8 mouse cellular contexts compared by ENCODE assay signal in genomic region chr17:5007156-5007658, GRCm38 (mm10). TPM values are rescaled to one million over a fixed set of nuclear protein-coding genes. Genes with fewer than 3 reads are reported as not detected.
DNase-seq lines count a peak whose midpoint lies in the region; ATAC-seq and TF ChIP-seq lines count a peak whose summit lies in the region.

No protein-coding gene starts in this region.

- H3K4me3 ChIP-seq in embryonic facial prominence, embryonic 13.5 days, result 0 out of 2 replicates have a peak overlapping the region, but pooled peaks have one; percentile 1
- peak overlapping the region; percentile 10; the same call in 1 of the 2 replicates for H3K4me3 ChIP-seq in hindbrain, embryonic 13.5 days
- no peak overlapping the region for H3K4me3 ChIP-seq in liver, postnatal 0 days (ENCODE audit: low read depth, low read length)
- H3K4me3 ChIP-seq in neural tube, embryonic 12.5 days, result no peak overlapping the region

- no peak for TF ChIP-seq CTCF in liver, postnatal 0 days (IDR thresholded peaks at IDR 0.05; ENCODE audit: low read depth)

- peak overlapping the region; percentile 34 for H3K4me2 ChIP-seq in embryonic facial prominence, embryonic 13.5 days
- peak overlapping the region; percentile 45 for H3K4me2 ChIP-seq in hindbrain, embryonic 13.5 days
- H3K4me2 ChIP-seq in liver, postnatal 0 days (ENCODE audit: low read depth, low read length), result peak overlapping the region; percentile 45
- H3K4me2 ChIP-seq in neural tube, embryonic 12.5 days (replicated peaks), result peak overlapping the region; percentile 50

- H3K9ac ChIP-seq in embryonic facial prominence, embryonic 13.5 days, result no peak overlapping the region
- peak overlapping the region; percentile 44; the same call in 1 of the 2 replicates for H3K9ac ChIP-seq in hindbrain, embryonic 13.5 days
- no peak overlapping the region for H3K9ac ChIP-seq in liver, postnatal 0 days (replicated peaks)
- H3K9ac ChIP-seq in neural tube, embryonic 12.5 days, result no peak overlapping the region

- no peak overlapping the region for H3K27ac ChIP-seq in embryonic facial prominence, embryonic 13.5 days
- no peak overlapping the region for H3K27ac ChIP-seq in hindbrain, embryonic 13.5 days
- no peak overlapping the region for H3K27ac ChIP-seq in liver, postnatal 0 days (ENCODE audit: low read depth)
- H3K27ac ChIP-seq in neural tube, embryonic 12.5 days, result no peak overlapping the region

- TF ChIP-seq EP300 in liver, postnatal 0 days (IDR thresholded peaks at IDR 0.05; ENCODE audit: low read depth), result no peak

- intact Hi-C loops in left cerebral cortex, postnatal 36 days (cut with DNase I), result loop anchor here (10.0 kb wide), 1 partner anchor 388 kb away; no protein-coding TSS in a partner anchor

- H3K9me3 ChIP-seq in embryonic facial prominence, embryonic 13.5 days, result no peaks in the 10 kb centered on the region
- no peaks in the 10 kb centered on the region for H3K9me3 ChIP-seq in hindbrain, embryonic 13.5 days
- H3K9me3 ChIP-seq in liver, postnatal 0 days (ENCODE audit: low read length), result no peaks in the 10 kb centered on the region
- H3K9me3 ChIP-seq in neural tube, embryonic 12.5 days, result no peaks in the 10 kb centered on the region

- H3K4me1 ChIP-seq in embryonic facial prominence, embryonic 13.5 days, result peaks cover 82% of the 10 kb centered on the region
- H3K4me1 ChIP-seq in hindbrain, embryonic 13.5 days (replicated peaks), result peaks cover 95% of the 10 kb centered on the region
- H3K4me1 ChIP-seq in liver, postnatal 0 days (ENCODE audit: insufficient read depth), result peaks cover 69% of the 10 kb centered on the region
- H3K4me1 ChIP-seq in neural tube, embryonic 12.5 days, result peaks cover 85% of the 10 kb centered on the region

- H3K27me3 ChIP-seq in embryonic facial prominence, embryonic 13.5 days, result no peaks in the 10 kb centered on the region
- H3K27me3 ChIP-seq in hindbrain, embryonic 13.5 days, result no peaks in the 10 kb centered on the region
- H3K27me3 ChIP-seq in liver, postnatal 0 days (ENCODE audit: insufficient read depth, low read length), result no peaks in the 10 kb centered on the region
- no peaks in the 10 kb centered on the region for H3K27me3 ChIP-seq in neural tube, embryonic 12.5 days (replicated peaks)

- DNase-seq in adrenal gland, adult 2 months, result peak; percentile 58
- no peak for DNase-seq in adrenal gland, adult 8-10 months
- DNase-seq in liver, postnatal 0 days, result no peak
- DNase-seq in left cerebral cortex, postnatal 36 days (ENCODE audit: low spot score in 2 of 2), result no peak
- no peak for DNase-seq in yolk sac, embryonic 10.5 days (ENCODE audit: low spot score)

- peak; percentile 38; the same call in 1 of the 2 replicates for ATAC-seq in embryonic facial prominence, embryonic 13.5 days (ENCODE audit: insufficient number of reproducible peaks, insufficient read depth, low FRiP score, low TSS enrichment, low read depth)
- ATAC-seq in hindbrain, embryonic 13.5 days (ENCODE audit: low FRiP score), result peak; percentile 44
- peak; percentile 63 for ATAC-seq in liver, postnatal 0 days
- ATAC-seq in neural tube, embryonic 12.5 days (ENCODE audit: low FRiP score, low read depth), result peak; percentile 23; the same call in 1 of the 2 replicates

- WGBS in embryonic facial prominence, embryonic 13.5 days, result 18% methylated on average over 15 of the region's 15 CpGs
- 5% methylated on average over 15 of the region's 15 CpGs for WGBS in hindbrain, embryonic 13.5 days
- 34% methylated on average over 15 of the region's 15 CpGs for WGBS in liver, postnatal 0 days (ENCODE audit: insufficient replicate concordance)
- 6% methylated on average over 15 of the region's 15 CpGs for WGBS in neural tube, embryonic 12.5 days

- H3K36me3 ChIP-seq in embryonic facial prominence, embryonic 13.5 days, result no peaks in the 10 kb centered on the region
- H3K36me3 ChIP-seq in hindbrain, embryonic 13.5 days, result no peaks in the 10 kb centered on the region
- H3K36me3 ChIP-seq in liver, postnatal 0 days (replicated peaks; ENCODE audit: insufficient read depth, low read length), result no peaks in the 10 kb centered on the region
- H3K36me3 ChIP-seq in neural tube, embryonic 12.5 days, result no peaks in the 10 kb centered on the region

RNA-seq across cellular contexts. Expression of gene Arid1b, which starts 13.1 kb away (rescaled TPM):
- total RNA-seq in adrenal gland, adult 2 months (2021), result 10 to 100 TPM; 52.1 to 83.8 TPM
- polyA plus RNA-seq in adrenal gland, adult 2 months (2012; rRNA removed), result 130 and 174 TPM in 2 replicates
- total RNA-seq in adrenal gland, adult 8-10 months (2022), result 10 to 100 TPM; 66.1 to 89.1 (median 73.7) TPM
- polyA plus RNA-seq in embryonic facial prominence, embryonic 13.5 days (2015; fragmentation: Nextera tagmentation; extraction: Ambion mirVana), result 13.0 and 14.1 TPM in 2 replicates
- polyA plus RNA-seq in hindbrain, embryonic 13.5 days (2015; fragmentation: Nextera tagmentation; extraction: Ambion mirVana), result 14.8 and 16.1 TPM in 2 replicates
- 1.9 and 2.2 TPM in 2 replicates for polyA plus RNA-seq in liver, postnatal 0 days (2015; fragmentation: Nextera tagmentation; extraction: Ambion mirVana)
- polyA plus RNA-seq in neural tube, embryonic 12.5 days (2016; fragmentation: Nextera tagmentation; extraction: Ambion mirVana), result 18.6 and 18.7 TPM in 2 replicates
- 10 to 100 TPM; 77.5 to 90.0 TPM for total RNA-seq in left cerebral cortex, postnatal 36 days (2021)

Comparison
In these comparisons a context has a peak if more than half of its experiments do, and no peak if none do; other contexts are left out.
1. H3K4me3 ChIP-seq: peak in embryonic facial prominence, embryonic 13.5 days (single experiment) and hindbrain, embryonic 13.5 days (single experiment); none in liver, postnatal 0 days (single experiment) and neural tube, embryonic 12.5 days (single experiment).
2. Peak in every context shown above with its lines, with median percentiles within 50 percentile points of each other: ATAC-seq and H3K4me2 ChIP-seq.